Mouse (Mus musculus): ENCODE measurements around the gene Mylk3. TPM values are rescaled to one million over a fixed set of nuclear protein-coding genes. Genes with fewer than 3 reads are reported as not detected.

Gene Mylk3
- total RNA-seq, 1 experiment, result 0.22 TPM

- H3K4me1 ChIP-seq (ENCODE audit: control insufficient read depth in 2 of 2, insufficient read depth in 2 of 2, low read length in 2 of 2, poor library complexity in 1 of 2), result no peaks in the 10 kb centered on the region
- no peaks in the 10 kb centered on the region for H3K36me3 ChIP-seq (ENCODE audit: control insufficient read depth, insufficient read depth, low read length, poor library complexity, severe bottlenecking)
- H3K27ac ChIP-seq (ENCODE audit: insufficient read depth, low read depth, low read length, poor library complexity, severe bottlenecking), result no peak overlapping the region
- no peak overlapping the region for H3K4me3 ChIP-seq (ENCODE audit: insufficient read depth in 1 of 2, low read depth in 1 of 2, low read length in 2 of 2, poor library complexity in 1 of 2, severe bottlenecking in 1 of 2)
- TF ChIP-seq HCFC1 (IDR thresholded peaks at IDR 0.05; ENCODE audit: borderline replicate concordance, insufficient read depth, low read length) (no peak), CHD2 (IDR thresholded peaks at IDR 0.05; ENCODE audit: low read depth, low read length) (no peak), MAFK (IDR thresholded peaks at IDR 0.05; ENCODE audit: insufficient read depth, low read depth, low read length) (no peak), ZC3H11A (IDR thresholded peaks at IDR 0.05; ENCODE audit: borderline replicate concordance, low read depth, low read length) (no peak), ZNF384 (IDR thresholded peaks at IDR 0.05; ENCODE audit: low read depth, low read length) (no peak)
- in situ Hi-C loops (cut with MboI; ENCODE audit: low sequenced_read_pairs in 2 of 2, unreplicated experiment in 2 of 2), result no loop called here
- no peak overlapping the region for H3K9ac ChIP-seq (ENCODE audit: insufficient read depth, low read depth, low read length, poor library complexity, severe bottlenecking)
- no peaks in the 10 kb centered on the region for H3K9me3 ChIP-seq (ENCODE audit: control insufficient read depth, insufficient read depth, low read depth, low read length)
- no peak for DNase-seq (ENCODE audit: low read depth, low spot score)
These were observed 11.9 kb downstream of the Mylk3 start for GRCm38 (mm10) chr8:85374286-85374685.

GRCm38 (mm10) chr8:85373435-85374039 lies 12.6 kb downstream of the Mylk3 start:
- Histone ChIP-seq H3K27ac (ENCODE audit: insufficient read depth, low read depth, low read length, poor library complexity, severe bottlenecking) (no peak overlapping the region), H3K9me3 (ENCODE audit: control insufficient read depth, insufficient read depth, low read depth, low read length) (no peaks in the 10 kb centered on the region), H3K9ac (ENCODE audit: insufficient read depth, low read depth, low read length, poor library complexity, severe bottlenecking) (no peak overlapping the region), H3K4me3 (ENCODE audit: insufficient read depth in 1 of 2, low read depth in 1 of 2, low read length in 2 of 2, poor library complexity in 1 of 2, severe bottlenecking in 1 of 2) (no peak overlapping the region), H3K36me3 (ENCODE audit: control insufficient read depth, insufficient read depth, low read length, poor library complexity, severe bottlenecking) (no peaks in the 10 kb centered on the region), H3K4me1 (ENCODE audit: control insufficient read depth in 2 of 2, insufficient read depth in 2 of 2, low read length in 2 of 2, poor library complexity in 1 of 2) (no peaks in the 10 kb centered on the region)
- in situ Hi-C loops (cut with MboI; ENCODE audit: low sequenced_read_pairs in 2 of 2, unreplicated experiment in 2 of 2), result no loop called here
- DNase-seq (ENCODE audit: low read depth, low spot score), result no peak
- TF ChIP-seq CHD2 (IDR thresholded peaks at IDR 0.05; ENCODE audit: low read depth, low read length) (no peak), HCFC1 (IDR thresholded peaks at IDR 0.05; ENCODE audit: borderline replicate concordance, insufficient read depth, low read length) (no peak), MAFK (IDR thresholded peaks at IDR 0.05; ENCODE audit: insufficient read depth, low read depth, low read length) (no peak), ZC3H11A (IDR thresholded peaks at IDR 0.05; ENCODE audit: borderline replicate concordance, low read depth, low read length) (no peak), ZNF384 (IDR thresholded peaks at IDR 0.05; ENCODE audit: low read depth, low read length) (no peak)

- DNase-seq (ENCODE audit: low read depth, low spot score), result no peak
- H3K36me3 ChIP-seq (ENCODE audit: control insufficient read depth, insufficient read depth, low read length, poor library complexity, severe bottlenecking), result no peaks in the 10 kb centered on the region
- H3K4me3 ChIP-seq (ENCODE audit: insufficient read depth in 1 of 2, low read depth in 1 of 2, low read length in 2 of 2, poor library complexity in 1 of 2, severe bottlenecking in 1 of 2), result no peak overlapping the region
- H3K27ac ChIP-seq (ENCODE audit: insufficient read depth, low read depth, low read length, poor library complexity, severe bottlenecking), result no peak overlapping the region
- TF ChIP-seq HCFC1 (IDR thresholded peaks at IDR 0.05; ENCODE audit: borderline replicate concordance, insufficient read depth, low read length), result no peak
- TF ChIP-seq MAFK (IDR thresholded peaks at IDR 0.05; ENCODE audit: insufficient read depth, low read depth, low read length), result no peak
- no peak for TF ChIP-seq ZC3H11A (IDR thresholded peaks at IDR 0.05; ENCODE audit: borderline replicate concordance, low read depth, low read length)
- TF ChIP-seq ZNF384 (IDR thresholded peaks at IDR 0.05; ENCODE audit: low read depth, low read length), result no peak
- TF ChIP-seq CHD2 (IDR thresholded peaks at IDR 0.05; ENCODE audit: low read depth, low read length), result no peak
- in situ Hi-C loops (cut with MboI; ENCODE audit: low sequenced_read_pairs in 2 of 2, unreplicated experiment in 2 of 2), result no loop called here
- no peak overlapping the region for H3K9ac ChIP-seq (ENCODE audit: insufficient read depth, low read depth, low read length, poor library complexity, severe bottlenecking)
- no peaks in the 10 kb centered on the region for H3K4me1 ChIP-seq (ENCODE audit: control insufficient read depth in 2 of 2, insufficient read depth in 2 of 2, low read length in 2 of 2, poor library complexity in 1 of 2)
- no peaks in the 10 kb centered on the region for H3K9me3 ChIP-seq (ENCODE audit: control insufficient read depth, insufficient read depth, low read depth, low read length)
These were observed 13.7 kb downstream of the Mylk3 start for GRCm38 (mm10) chr8:85372465-85372839.

GRCm38 (mm10) chr8:85371736-85372464 lies 14.2 kb downstream of the Mylk3 start:
- H3K27ac ChIP-seq (ENCODE audit: insufficient read depth, low read depth, low read length, poor library complexity, severe bottlenecking), result no peak overlapping the region
- no peaks in the 10 kb centered on the region for H3K36me3 ChIP-seq (ENCODE audit: control insufficient read depth, insufficient read depth, low read length, poor library complexity, severe bottlenecking)
- DNase-seq (ENCODE audit: low read depth, low spot score), result no peak
- H3K9ac ChIP-seq (ENCODE audit: insufficient read depth, low read depth, low read length, poor library complexity, severe bottlenecking), result no peak overlapping the region
- in situ Hi-C loops (cut with MboI; ENCODE audit: low sequenced_read_pairs in 2 of 2, unreplicated experiment in 2 of 2), result no loop called here
- H3K4me1 ChIP-seq (ENCODE audit: control insufficient read depth in 2 of 2, insufficient read depth in 2 of 2, low read length in 2 of 2, poor library complexity in 1 of 2), result no peaks in the 10 kb centered on the region
- TF ChIP-seq ZNF384 (IDR thresholded peaks at IDR 0.05; ENCODE audit: low read depth, low read length) (no peak), HCFC1 (IDR thresholded peaks at IDR 0.05; ENCODE audit: borderline replicate concordance, insufficient read depth, low read length) (no peak), CHD2 (IDR thresholded peaks at IDR 0.05; ENCODE audit: low read depth, low read length) (no peak), MAFK (IDR thresholded peaks at IDR 0.05; ENCODE audit: insufficient read depth, low read depth, low read length) (no peak), ZC3H11A (IDR thresholded peaks at IDR 0.05; ENCODE audit: borderline replicate concordance, low read depth, low read length) (no peak)
- H3K9me3 ChIP-seq (ENCODE audit: control insufficient read depth, insufficient read depth, low read depth, low read length), result no peaks in the 10 kb centered on the region
- no peak overlapping the region for H3K4me3 ChIP-seq (ENCODE audit: insufficient read depth in 1 of 2, low read depth in 1 of 2, low read length in 2 of 2, poor library complexity in 1 of 2, severe bottlenecking in 1 of 2)
